Mouse (Mus musculus) heart, embryonic 13.5 days (tissue): ENCODE measurements at regions not wholly inside any gene's neighbourhood (a gene's known extent, or its start where the extent isn't known, plus 50 kb on each side); places are given as distances from the start of the nearest gene placed in this dataset.
"Not testable (repeated sequence)": the region's sequence is repeated elsewhere in the genome, so short reads cannot be mapped to it uniquely, and the experiment has no call there.

ENCODE experiments used
- ATAC-seq: fragments of 200-750 bp; cut with Nextera tagmentation; 2 replicates; pipeline ENCODE4 v1.8.0; 2017; ENCODE audit warnings: moderate TSS enrichment; ENCODE audit not compliant: insufficient number of reproducible peaks, low FRiP score, low TSS enrichment; ENCODE audit errors: extremely low read depth
- H3K27ac ChIP-seq: fragments of 300-500 bp; sonication (generic); replicated peaks from 2 replicates; pipeline ENCODE4 v1.5.1; 2015; ENCODE audit warnings: moderate library complexity, mild to moderate bottlenecking, inconsistent platforms
- H3K27me3 ChIP-seq: fragments of 300-500 bp; sonication (generic); replicated peaks from 2 replicates; pipeline ENCODE4 v1.6.1; 2015; ENCODE audit warnings: mild to moderate bottlenecking, inconsistent platforms
- H3K36me3 ChIP-seq: fragments of 300-500 bp; sonication (generic); 2 replicates; pipeline ENCODE4 v1.6.1; 2015; ENCODE audit warnings: mild to moderate bottlenecking, inconsistent platforms
- H3K4me1 ChIP-seq: fragments of 300-500 bp; sonication (generic); 2 replicates; pipeline ENCODE4 v1.6.1; 2015; ENCODE audit warnings: inconsistent platforms
- H3K4me2 ChIP-seq: fragments of 300-500 bp; sonication (generic); 2 replicates; pipeline ENCODE4 v1.6.1; 2015; ENCODE audit warnings: inconsistent platforms, mild to moderate bottlenecking, moderate library complexity
- H3K4me3 ChIP-seq: fragments of 300-500 bp; sonication (generic); 2 replicates; pipeline ENCODE4 v1.5.1; 2015; ENCODE audit warnings: moderate library complexity, mild to moderate bottlenecking, inconsistent platforms
- H3K9ac ChIP-seq: fragments of 300-500 bp; sonication (generic); 2 replicates; pipeline ENCODE4 v1.6.1; 2015; ENCODE audit warnings: inconsistent platforms, mild to moderate bottlenecking, moderate library complexity
- H3K9me3 ChIP-seq: fragments of 300-500 bp; sonication (generic); 2 replicates; pipeline ENCODE4 v1.6.1; 2016; ENCODE audit warnings: inconsistent platforms
- WGBS: fragments of 180-500 bp; shearing (Covaris S2); methylation state at CpG from one replicate; pipeline ENCODE4 v1.1.7; 2015; ENCODE audit warnings: mixed read lengths; 5-methylcytosine and 5-hydroxymethylcytosine counted together

GRCm38 (mm10) chr7:138006971-138007370 is 390.6 kb downstream of the Tcerg1l start:
- Histone ChIP-seq H3K9me3 (no peaks in the 10 kb centered on the region), H3K27me3 (no peaks in the 10 kb centered on the region), H3K4me3 (no peak overlapping the region), H3K27ac (no peak overlapping the region), H3K4me2 (no peak overlapping the region), H3K4me1 (no peaks in the 10 kb centered on the region), H3K36me3 (no peaks in the 10 kb centered on the region), H3K9ac (no peak overlapping the region)
- WGBS: 35% methylated on average over 3 of the region's 3 CpGs
- ATAC-seq: no peak

DNA sequence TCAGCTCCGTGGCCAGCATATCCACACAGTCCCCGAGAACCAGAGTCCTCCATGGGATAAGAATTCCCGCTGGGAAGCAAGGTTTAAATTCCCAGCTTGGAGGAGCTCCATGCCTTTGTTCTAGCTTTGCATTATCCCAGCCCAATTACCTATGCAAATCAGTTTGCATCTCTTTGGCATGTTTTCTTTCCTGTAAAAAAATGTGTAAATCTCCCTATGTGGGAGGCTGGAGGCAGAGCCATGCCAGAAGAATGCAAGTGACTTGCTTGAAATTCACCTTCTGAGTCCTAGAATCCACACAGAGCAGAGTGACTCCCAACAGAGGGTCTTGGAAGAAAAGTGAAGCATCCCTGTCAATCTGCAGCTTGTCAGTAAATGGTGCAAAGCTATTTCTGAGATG is 388.9 kb downstream of the Tcerg1l start:
- Histone ChIP-seq H3K27me3 (no peaks in the 10 kb centered on the region), H3K36me3 (no peaks in the 10 kb centered on the region), H3K4me3 (no peak overlapping the region), H3K27ac (no peak overlapping the region), H3K9ac (no peak overlapping the region), H3K9me3 (no peaks in the 10 kb centered on the region), H3K4me1 (no peaks in the 10 kb centered on the region), H3K4me2 (no peak overlapping the region)
- WGBS: 29% methylated on average over 3 of the region's 3 CpGs
- no peak for ATAC-seq

GRCm38 (mm10) chr7:138024021-138024420 is 373.5 kb downstream of the Tcerg1l start:
- not testable (repeated sequence) for H3K27me3 ChIP-seq, H3K4me1 ChIP-seq, ATAC-seq, H3K4me2 ChIP-seq, H3K36me3 ChIP-seq, H3K27ac ChIP-seq, H3K9ac ChIP-seq, H3K4me3 ChIP-seq, H3K9me3 ChIP-seq
- 72% methylated on average over 1 of the region's 1 CpGs for WGBS

- H3K36me3 ChIP-seq: no peaks in the 10 kb centered on the region
- no peak overlapping the region for H3K4me2 ChIP-seq
- no peak for ATAC-seq
- H3K9ac ChIP-seq: no peak overlapping the region
- 29% methylated on average over 2 of the region's 2 CpGs for WGBS
- H3K27me3 ChIP-seq: no peaks in the 10 kb centered on the region
- H3K4me3 ChIP-seq: no peak overlapping the region
- no peaks in the 10 kb centered on the region for H3K9me3 ChIP-seq
- no peak overlapping the region for H3K27ac ChIP-seq
- H3K4me1 ChIP-seq: no peaks in the 10 kb centered on the region
Observed at GRCm38 (mm10) chr7:138051696-138052095, 345.8 kb downstream of the Tcerg1l start.

DNA sequence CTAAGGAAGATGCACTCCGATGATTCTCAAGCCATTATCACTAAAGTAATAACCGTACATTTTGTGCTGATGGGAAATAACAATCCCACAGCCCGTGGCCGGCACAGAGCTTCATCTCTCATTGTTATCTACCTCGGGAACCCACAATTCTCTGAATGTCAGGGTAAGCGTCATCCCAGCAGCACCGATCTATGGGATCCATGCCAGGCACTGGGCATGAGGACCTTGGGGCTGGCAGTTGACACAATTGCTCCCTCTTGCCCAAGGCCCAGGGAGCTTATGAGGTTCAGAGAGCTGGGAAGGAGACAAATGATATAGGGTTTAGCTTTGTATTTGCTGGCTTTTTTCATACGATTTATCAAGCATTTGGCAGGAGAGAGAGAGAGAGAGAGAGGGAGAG is 342.8 kb downstream of the Tcerg1l start:
- H3K4me1 ChIP-seq: no peaks in the 10 kb centered on the region
- no peak overlapping the region for H3K4me3 ChIP-seq
- H3K36me3 ChIP-seq: no peaks in the 10 kb centered on the region
- H3K4me2 ChIP-seq: no peak overlapping the region
- H3K9ac ChIP-seq: no peak overlapping the region
- WGBS: 77% methylated on average over 8 of the region's 8 CpGs
- no peaks in the 10 kb centered on the region for H3K27me3 ChIP-seq
- no peaks in the 10 kb centered on the region for H3K9me3 ChIP-seq
- H3K27ac ChIP-seq: no peak overlapping the region
- no peak for ATAC-seq

GRCm38 (mm10) chr7:138061116-138061515 is 336.4 kb downstream of the Tcerg1l start:
- Histone ChIP-seq H3K4me1 (no peaks in the 10 kb centered on the region), H3K36me3 (no peaks in the 10 kb centered on the region), H3K9me3 (no peaks in the 10 kb centered on the region), H3K4me2 (no peak overlapping the region), H3K9ac (no peak overlapping the region), H3K4me3 (no peak overlapping the region), H3K27ac (no peak overlapping the region), H3K27me3 (no peaks in the 10 kb centered on the region)
- 50% methylated on average over 7 of the region's 7 CpGs for WGBS
- ATAC-seq: no peak

DNA sequence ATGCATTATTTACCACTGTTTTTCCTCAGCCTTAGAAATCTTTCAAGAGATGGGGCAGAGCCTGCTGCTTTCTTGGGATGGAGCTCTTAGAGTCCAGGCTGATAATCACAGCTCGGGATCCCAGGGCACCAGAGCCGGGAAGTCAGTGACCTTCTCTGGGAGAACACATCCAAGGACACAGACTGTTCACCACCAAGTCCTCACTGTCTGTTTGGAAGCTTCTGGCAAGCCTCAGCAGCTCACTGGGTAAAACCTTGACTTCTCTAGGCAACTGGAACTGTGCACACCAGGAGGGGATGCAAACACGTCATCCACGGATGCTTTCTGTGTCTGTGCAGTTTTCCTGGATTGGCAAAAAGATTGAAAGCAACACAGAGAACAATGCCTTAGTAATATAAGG is 330.6 kb downstream of the Tcerg1l start:
- no peaks in the 10 kb centered on the region for H3K27me3 ChIP-seq
- no peak overlapping the region for H3K27ac ChIP-seq
- H3K36me3 ChIP-seq: no peaks in the 10 kb centered on the region
- no peak overlapping the region for H3K9ac ChIP-seq
- WGBS: 74% methylated on average over 4 of the region's 4 CpGs
- H3K4me2 ChIP-seq: no peak overlapping the region
- ATAC-seq: no peak
- H3K9me3 ChIP-seq: no peaks in the 10 kb centered on the region
- no peaks in the 10 kb centered on the region for H3K4me1 ChIP-seq
- no peak overlapping the region for H3K4me3 ChIP-seq

GRCm38 (mm10) chr7:138075231-138075630 is 322.3 kb downstream of the Tcerg1l start:
- 55% methylated on average over 3 of the region's 3 CpGs for WGBS
- Histone ChIP-seq H3K4me2 (no peak overlapping the region), H3K36me3 (no peaks in the 10 kb centered on the region), H3K4me1 (no peaks in the 10 kb centered on the region), H3K27me3 (no peaks in the 10 kb centered on the region), H3K9ac (no peak overlapping the region), H3K4me3 (no peak overlapping the region), H3K9me3 (no peaks in the 10 kb centered on the region), H3K27ac (no peak overlapping the region)
- ATAC-seq: no peak

GRCm38 (mm10) chr7:138083980-138084379 is 313.6 kb downstream of the Tcerg1l start:
- H3K4me2 ChIP-seq: no peak overlapping the region
- no peak overlapping the region for H3K4me3 ChIP-seq
- 21% methylated on average over 5 of the region's 5 CpGs for WGBS
- no peak; the same call in 1 of the 2 replicates for ATAC-seq
- no peaks in the 10 kb centered on the region for H3K27me3 ChIP-seq
- no peaks in the 10 kb centered on the region for H3K9me3 ChIP-seq
- no peaks in the 10 kb centered on the region for H3K36me3 ChIP-seq
- 0 out of 2 replicates have a peak, but pooled peaks cover 5% of the 10 kb centered on the region for H3K4me1 ChIP-seq
- no peak overlapping the region for H3K27ac ChIP-seq
- H3K9ac ChIP-seq: no peak overlapping the region

DNA sequence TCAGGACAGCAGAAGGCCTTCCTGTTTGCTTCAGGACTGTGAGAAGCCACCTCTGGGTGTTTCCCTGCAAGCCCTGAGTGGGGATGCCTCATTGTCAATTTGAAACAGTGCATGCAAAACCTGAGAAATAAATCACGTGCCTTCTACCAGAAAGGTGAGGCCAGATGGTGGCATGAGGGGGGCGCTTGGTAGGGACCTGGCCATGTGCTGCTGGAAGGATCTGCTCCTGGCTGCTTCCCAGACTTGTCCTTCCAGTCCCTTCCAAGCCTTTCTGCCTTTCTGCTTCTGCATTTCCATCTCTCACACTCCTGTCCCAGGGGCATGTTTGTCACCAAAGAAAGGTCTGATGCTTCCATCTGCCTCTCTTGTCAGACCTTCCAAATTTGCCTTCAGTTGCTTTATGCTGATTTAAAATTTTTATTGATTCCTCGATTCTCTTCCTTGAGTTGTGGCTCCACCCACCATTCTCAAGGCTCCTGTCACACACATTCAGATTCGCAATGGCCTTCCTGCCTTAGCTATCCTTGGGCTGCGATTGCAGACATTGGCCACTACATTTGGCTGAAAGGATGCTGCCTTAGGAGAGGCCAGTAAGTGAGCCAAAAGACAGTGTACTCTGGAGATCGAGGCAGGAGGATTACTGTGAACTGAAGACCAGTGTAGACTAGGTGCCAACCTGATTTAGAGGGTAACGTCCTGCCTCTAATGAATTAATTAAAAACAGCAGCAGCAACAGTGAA is 289.9 kb downstream of the Tcerg1l start:
- no peak for ATAC-seq

GRCm38 (mm10) chr7:138121497-138121896 is 276.0 kb downstream of the Tcerg1l start:
- Histone ChIP-seq H3K9me3 (no peaks in the 10 kb centered on the region), H3K27me3 (no peaks in the 10 kb centered on the region), H3K4me2 (no peak overlapping the region), H3K27ac (no peak overlapping the region), H3K9ac (no peak overlapping the region), H3K4me3 (no peak overlapping the region), H3K36me3 (no peaks in the 10 kb centered on the region), H3K4me1 (no peaks in the 10 kb centered on the region)
- no peak for ATAC-seq
- 23% methylated on average over 4 of the region's 4 CpGs for WGBS

More for the DNA sequence above, 289.9 kb downstream of the Tcerg1l start:
- H3K27me3 ChIP-seq: no peaks in the 10 kb centered on the region
- no peak overlapping the region for H3K27ac ChIP-seq
- no peaks in the 10 kb centered on the region for H3K36me3 ChIP-seq
- no peak overlapping the region for H3K9ac ChIP-seq
- H3K4me2 ChIP-seq: no peak overlapping the region
- H3K4me3 ChIP-seq: no peak overlapping the region
- H3K9me3 ChIP-seq: no peaks in the 10 kb centered on the region
- 64% methylated on average over 7 of the region's 7 CpGs for WGBS
- H3K4me1 ChIP-seq: no peaks in the 10 kb centered on the region

- H3K27ac ChIP-seq: no peak overlapping the region
- WGBS: 53% methylated on average over 2 of the region's 2 CpGs
- no peak for ATAC-seq
Observed at GRCm38 (mm10) chr7:138129701-138130100, 267.8 kb downstream of the Tcerg1l start.

More at GRCm38 (mm10) chr7:138129701-138130100, 267.8 kb downstream of the Tcerg1l start:
- H3K36me3 ChIP-seq: no peaks in the 10 kb centered on the region
- H3K4me1 ChIP-seq: no peaks in the 10 kb centered on the region
- H3K9me3 ChIP-seq: 0 out of 2 replicates have a peak, but pooled peaks cover 3% of the 10 kb centered on the region
- H3K4me3 ChIP-seq: no peak overlapping the region
- H3K9ac ChIP-seq: no peak overlapping the region
- H3K4me2 ChIP-seq: no peak overlapping the region
- H3K27me3 ChIP-seq: no peaks in the 10 kb centered on the region
